Mouse (Mus musculus) myocyte (in vitro differentiated cells): Measurements from ENCODE around the gene Fam222a. TPM values are rescaled to one million over a fixed set of nuclear protein-coding genes. Genes with fewer than 3 reads are reported as not detected.

Experiments used
- H3K27me3 ChIP-seq: one replicate; pipeline ENCODE4 v1.6.1; 2011; ENCODE audit not compliant: control insufficient read depth, insufficient read depth, insufficient read length
- H3K36me3 ChIP-seq: one replicate; pipeline ENCODE4 v1.6.1; 2011; ENCODE audit not compliant: control insufficient read depth, insufficient read depth
- H3K4me2 ChIP-seq: one replicate; pipeline ENCODE4 v1.6.1; 2011; ENCODE audit warnings: low read depth, control low read depth
- H3K4me3 ChIP-seq: one replicate; pipeline ENCODE4 v1.5.1; 2011; ENCODE audit warnings: mild to moderate bottlenecking, control low read depth, moderate library complexity
- H3K79me2 ChIP-seq: one replicate; pipeline ENCODE4 v1.6.1; 2011; ENCODE audit not compliant: control insufficient read depth, insufficient read depth
- H3ac ChIP-seq: one replicate; pipeline ENCODE4 v1.6.1; 2011; ENCODE audit not compliant: control insufficient read depth, insufficient read length
- CEBPB ChIP-seq: IDR thresholded peaks from 2 replicates; pipeline ENCODE4 v1.6.1; 2011; ENCODE audit warnings: mild to moderate bottlenecking, moderate library complexity; ENCODE audit not compliant: poor library complexity, insufficient read depth, severe bottlenecking
- E2F4 ChIP-seq: IDR thresholded peaks from one replicate; pipeline ENCODE4 v1.6.1; 2011; ENCODE audit warnings: mild to moderate bottlenecking, control low read depth, moderate library complexity; ENCODE audit not compliant: insufficient read depth
- MAX ChIP-seq: IDR thresholded peaks from one replicate; pipeline ENCODE4 v1.6.1; 2011; ENCODE audit warnings: low read depth, mild to moderate bottlenecking, control low read depth
- MYOD1 ChIP-seq, 3 experiments: IDR thresholded peaks; one replicate each; pipeline ENCODE4 v1.6.1; 2011; ENCODE audit warnings: control low read depth in 2 of 3, low read depth in 2 of 3, mild to moderate bottlenecking in 2 of 3, moderate library complexity in 1 of 3; ENCODE audit not compliant: insufficient read length in 2 of 3, control insufficient read depth in 1 of 3
- MYOG ChIP-seq, 3 experiments: IDR thresholded peaks; one replicate each; pipeline ENCODE4 v1.6.1; 2011; ENCODE audit warnings: control low read depth in 2 of 3, low read depth in 2 of 3, mild to moderate bottlenecking in 2 of 3; ENCODE audit not compliant: insufficient read length in 2 of 3, control insufficient read depth in 1 of 3, insufficient read depth in 1 of 3
- POLR2A ChIP-seq: IDR thresholded peaks from one replicate; pipeline ENCODE4 v1.6.1; 2011; ENCODE audit warnings: low read depth, mild to moderate bottlenecking, control low read depth, moderate library complexity; ENCODE audit not compliant: insufficient read length
- POLR2AphosphoS2 ChIP-seq: IDR thresholded peaks from one replicate; pipeline ENCODE4 v1.6.1; 2011; ENCODE audit warnings: low read depth, control low read depth; ENCODE audit not compliant: insufficient read length
- REST ChIP-seq: IDR thresholded peaks from one replicate; pipeline ENCODE4 v1.6.1; 2011; ENCODE audit warnings: mild to moderate bottlenecking, control low read depth, moderate library complexity; ENCODE audit not compliant: insufficient read depth, insufficient read length
- SRF ChIP-seq: IDR thresholded peaks from one replicate; pipeline ENCODE4 v1.6.1; 2011; ENCODE audit warnings: low read depth; ENCODE audit not compliant: control insufficient read depth, insufficient read length
- TCF12 ChIP-seq: IDR thresholded peaks from one replicate; pipeline ENCODE4 v1.6.1; 2011; ENCODE audit warnings: mild to moderate bottlenecking, control low read depth; ENCODE audit not compliant: poor library complexity, insufficient read depth, severe bottlenecking
- TCF3 ChIP-seq: IDR thresholded peaks from one replicate; pipeline ENCODE4 v1.6.1; 2011; ENCODE audit warnings: low read depth, control low read depth; ENCODE audit not compliant: insufficient read length
- USF1 ChIP-seq: IDR thresholded peaks from one replicate; pipeline ENCODE4 v1.6.1; 2011; ENCODE audit warnings: low read depth, mild to moderate bottlenecking, control low read depth, moderate library complexity
- polyA plus RNA-seq: library from polyadenylated mRNA; unstranded; fragments of >200 nt; fragmentation: generic; extraction: Trizol; gene quantifications from one replicate; pipeline ENCODE4 v1.2.1, GENCODE M21; 2012; ENCODE audit warnings: missing spikeins

Gene Fam222a
- polyA plus RNA-seq, 1 experiment, result 0.02 TPM

GRCm38 (mm10) chr5:114589026-114589425 is 21.2 kb downstream of the Fam222a start:
- Histone ChIP-seq H3ac (no peak overlapping the region), H3K4me2 (no peak overlapping the region), H3K4me3 (no peak overlapping the region), H3K79me2 (no peaks in the 10 kb centered on the region), H3K27me3 (peaks cover 58% of the 10 kb centered on the region), H3K36me3 (no peaks in the 10 kb centered on the region)
- TF ChIP-seq TCF12 (no peak), E2F4 (no peak), MYOD1 (IDR thresholded peaks at IDR 0.05; ENCODE audit: control insufficient read depth in 1 of 3, insufficient read length in 2 of 3, low read depth in 2 of 3) (no peak), POLR2A (no peak), REST (no peak), POLR2AphosphoS2 (no peak), CEBPB (no peak)

GRCm38 (mm10) chr5:114589454-114589853 is 21.6 kb downstream of the Fam222a start:
- Histone ChIP-seq H3K36me3 (no peaks in the 10 kb centered on the region), H3K79me2 (no peaks in the 10 kb centered on the region), H3K27me3 (peaks cover 58% of the 10 kb centered on the region), H3K4me2 (no peak overlapping the region), H3ac (no peak overlapping the region), H3K4me3 (no peak overlapping the region)
- no peak for TF ChIP-seq REST
- no peak for TF ChIP-seq POLR2A
- TF ChIP-seq POLR2AphosphoS2, result no peak
- no peak for TF ChIP-seq CEBPB

- H3K4me3 ChIP-seq, result no peak overlapping the region
- no peak for TF ChIP-seq MAX
- TF ChIP-seq REST, result no peak
- TF ChIP-seq E2F4, result no peak
- no peak for TF ChIP-seq TCF12
- no peak for TF ChIP-seq POLR2AphosphoS2
- TF ChIP-seq MYOG (IDR thresholded peaks at IDR 0.05; ENCODE audit: control insufficient read depth in 1 of 3, insufficient read depth in 1 of 3, insufficient read length in 2 of 3, low read depth in 2 of 3), result no peak
- TF ChIP-seq USF1, result no peak
- TF ChIP-seq SRF, result no peak
- TF ChIP-seq CEBPB, result no peak
- no peak for TF ChIP-seq MYOD1 (IDR thresholded peaks at IDR 0.05; ENCODE audit: control insufficient read depth in 1 of 3, insufficient read length in 2 of 3, low read depth in 2 of 3)
- TF ChIP-seq POLR2A, result no peak
- TF ChIP-seq TCF3, result no peak
- H3K27me3 ChIP-seq, result peaks cover 57% of the 10 kb centered on the region
These were observed 22.5 kb downstream of the Fam222a start for GRCm38 (mm10) chr5:114590043-114590913.

DNA sequence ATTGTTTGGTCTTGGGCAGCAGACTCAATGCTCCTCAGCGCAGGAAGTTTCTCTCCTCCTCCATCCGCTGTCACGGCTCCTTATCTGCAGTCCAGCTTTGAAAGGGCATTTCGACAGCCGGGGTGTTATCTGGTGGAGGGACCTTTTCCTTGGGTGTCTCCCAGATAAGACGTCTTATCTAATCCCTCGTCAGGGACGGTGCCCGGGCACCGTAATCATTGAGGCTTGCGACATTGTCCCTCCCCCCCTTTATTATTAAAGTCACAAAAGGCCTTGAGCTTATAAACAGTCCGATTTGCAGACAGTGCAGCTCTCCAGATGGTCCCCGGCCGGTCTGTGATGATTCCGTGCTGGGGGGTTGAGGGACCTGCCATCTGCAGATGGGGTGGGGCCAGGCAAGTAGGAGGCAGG is 23.3 kb downstream of the Fam222a start:
- no peak overlapping the region for H3K4me3 ChIP-seq
- H3K4me2 ChIP-seq, result no peak overlapping the region
- peaks cover 54% of the 10 kb centered on the region for H3K27me3 ChIP-seq
- H3ac ChIP-seq, result no peak overlapping the region
- TF ChIP-seq MAX, result no peak
- TF ChIP-seq E2F4, result no peak
- TF ChIP-seq USF1, result no peak
- TF ChIP-seq MYOD1 (IDR thresholded peaks at IDR 0.05; ENCODE audit: control insufficient read depth in 1 of 3, insufficient read length in 2 of 3, low read depth in 2 of 3), result no peak
- TF ChIP-seq POLR2A, result no peak
- no peak for TF ChIP-seq TCF12
- TF ChIP-seq SRF, result no peak
- no peak for TF ChIP-seq REST
- no peak for TF ChIP-seq POLR2AphosphoS2
- TF ChIP-seq TCF3, result no peak
- TF ChIP-seq CEBPB, result no peak
- no peak for TF ChIP-seq MYOG (IDR thresholded peaks at IDR 0.05; ENCODE audit: control insufficient read depth in 1 of 3, insufficient read depth in 1 of 3, insufficient read length in 2 of 3, low read depth in 2 of 3)
- no peaks in the 10 kb centered on the region for H3K36me3 ChIP-seq
- H3K79me2 ChIP-seq, result no peaks in the 10 kb centered on the region

More at GRCm38 (mm10) chr5:114590043-114590913, 22.5 kb downstream of the Fam222a start:
- H3K79me2 ChIP-seq, result no peaks in the 10 kb centered on the region
- no peak overlapping the region for H3ac ChIP-seq
- no peaks in the 10 kb centered on the region for H3K36me3 ChIP-seq
- no peak overlapping the region for H3K4me2 ChIP-seq
